Mouse (Mus musculus) limb, embryonic 11.5 days (tissue): ENCODE measurements at regions not wholly inside any gene's neighbourhood (a gene's known extent, or its start where the extent isn't known, plus 50 kb on each side); places are given as distances from the start of the nearest gene placed in this dataset.

Experiments used
- ATAC-seq: fragments of 200-750 bp; cut with Nextera tagmentation; 2 replicates; pipeline ENCODE4 v1.8.0; 2017; ENCODE audit warnings: low read depth; ENCODE audit not compliant: insufficient number of reproducible peaks, low FRiP score, low TSS enrichment
- DNase-seq: peaks from one replicate; pipeline ENCODE4 v3.0.0-alpha.2; 2015; ENCODE audit warnings: low spot score
- H3K27ac ChIP-seq: fragments of 300-500 bp; sonication (generic); replicated peaks from 2 replicates; pipeline ENCODE4 v1.5.1; 2014; ENCODE audit warnings: low read depth, mild to moderate bottlenecking, low read length
- H3K27me3 ChIP-seq: fragments of 300-500 bp; sonication (generic); 2 replicates; pipeline ENCODE4 v1.6.1; 2014; ENCODE audit warnings: mild to moderate bottlenecking, low read length, mixed read lengths; ENCODE audit not compliant: control insufficient read depth, insufficient read depth
- H3K36me3 ChIP-seq: fragments of 300-500 bp; sonication (generic); 2 replicates; pipeline ENCODE4 v1.6.1; 2014; ENCODE audit warnings: mild to moderate bottlenecking, low read length, moderate library complexity, mixed read lengths; ENCODE audit not compliant: control insufficient read depth, insufficient read depth
- H3K4me1 ChIP-seq: fragments of 300-500 bp; sonication (generic); 2 replicates; pipeline ENCODE4 v1.6.1; 2014; ENCODE audit warnings: low read length, mixed read lengths; ENCODE audit not compliant: control insufficient read depth, insufficient read depth
- H3K4me2 ChIP-seq: fragments of 300-500 bp; sonication (generic); 2 replicates; pipeline ENCODE4 v1.6.1; 2014; ENCODE audit warnings: low read depth, mild to moderate bottlenecking, moderate library complexity; ENCODE audit not compliant: severe bottlenecking
- H3K4me3 ChIP-seq: fragments of 300-500 bp; sonication (generic); 2 replicates; pipeline ENCODE4 v1.5.1; 2014; ENCODE audit warnings: low read depth, low read length
- H3K9ac ChIP-seq: fragments of 300-500 bp; sonication (generic); 2 replicates; pipeline ENCODE4 v1.6.1; 2014; ENCODE audit warnings: mild to moderate bottlenecking, low read length
- H3K9me3 ChIP-seq: fragments of 300-500 bp; sonication (generic); 2 replicates; pipeline ENCODE4 v1.6.1; 2016; ENCODE audit warnings: low read length; ENCODE audit not compliant: control insufficient read depth
- WGBS: fragments of 180-500 bp; shearing (Covaris S2); extraction: QIAGEN DNeasy Blood & Tissue Kit; methylation state at CpG from one replicate; pipeline ENCODE4 v1.1.7; 2014; 5-methylcytosine and 5-hydroxymethylcytosine counted together

GRCm38 (mm10) chr17:72657826-72658225 lies 53.4 kb upstream of the Alk start:
- 62% methylated on average over 8 of the region's 8 CpGs for WGBS
- DNase-seq (no peak), ATAC-seq (no peak)
- Histone ChIP-seq H3K4me3 (no peak overlapping the region), H3K27me3 (no peaks in the 10 kb centered on the region), H3K36me3 (no peaks in the 10 kb centered on the region), H3K4me2 (no peak overlapping the region), H3K9ac (no peak overlapping the region), H3K27ac (no peak overlapping the region), H3K9me3 (no peaks in the 10 kb centered on the region), H3K4me1 (no peaks in the 10 kb centered on the region)
